Mouse (Mus musculus) cerebellum, adult 2 months (tissue): ENCODE measurements around the gene Apom.

Source experiments
- CTCF ChIP-seq: fragments of 200-500 bp; IDR thresholded peaks from 2 replicates; pipeline ENCODE4 v1.5.1; 2011; ENCODE audit warnings: low read depth, mild to moderate bottlenecking, control low read depth, low read length, moderate library complexity, borderline replicate concordance; ENCODE audit not compliant: insufficient read depth
- POLR2A ChIP-seq: fragments of 200-500 bp; IDR thresholded peaks from 2 replicates; pipeline ENCODE4 v1.6.1; 2011; ENCODE audit warnings: low read length, control low read depth, borderline replicate concordance; ENCODE audit not compliant: insufficient read depth

DNA sequence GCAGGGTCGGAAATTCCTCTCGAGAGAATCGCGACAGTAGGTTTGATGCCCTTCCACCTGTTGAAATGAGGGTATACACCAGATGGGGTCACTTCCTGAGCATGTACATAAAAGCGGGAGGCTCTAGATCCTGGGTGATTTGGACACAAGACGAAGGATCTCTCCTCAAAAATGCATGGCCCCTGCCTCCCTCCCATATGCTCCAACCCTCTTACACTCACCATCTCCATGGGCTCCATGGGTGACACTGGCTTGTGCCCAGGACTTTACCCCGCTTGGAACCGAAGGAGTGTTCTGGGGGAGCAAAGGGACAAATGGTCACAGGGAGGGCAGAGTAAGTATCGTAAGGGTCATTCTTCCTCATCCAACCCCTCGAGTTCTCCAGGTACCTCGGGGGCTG, 29.6 kb upstream of the Apom start:
- TF ChIP-seq CTCF = no peak
- TF ChIP-seq POLR2A = no peak
